9 mouse cellular contexts compared by ENCODE assay signal in the genomic region with DNA sequence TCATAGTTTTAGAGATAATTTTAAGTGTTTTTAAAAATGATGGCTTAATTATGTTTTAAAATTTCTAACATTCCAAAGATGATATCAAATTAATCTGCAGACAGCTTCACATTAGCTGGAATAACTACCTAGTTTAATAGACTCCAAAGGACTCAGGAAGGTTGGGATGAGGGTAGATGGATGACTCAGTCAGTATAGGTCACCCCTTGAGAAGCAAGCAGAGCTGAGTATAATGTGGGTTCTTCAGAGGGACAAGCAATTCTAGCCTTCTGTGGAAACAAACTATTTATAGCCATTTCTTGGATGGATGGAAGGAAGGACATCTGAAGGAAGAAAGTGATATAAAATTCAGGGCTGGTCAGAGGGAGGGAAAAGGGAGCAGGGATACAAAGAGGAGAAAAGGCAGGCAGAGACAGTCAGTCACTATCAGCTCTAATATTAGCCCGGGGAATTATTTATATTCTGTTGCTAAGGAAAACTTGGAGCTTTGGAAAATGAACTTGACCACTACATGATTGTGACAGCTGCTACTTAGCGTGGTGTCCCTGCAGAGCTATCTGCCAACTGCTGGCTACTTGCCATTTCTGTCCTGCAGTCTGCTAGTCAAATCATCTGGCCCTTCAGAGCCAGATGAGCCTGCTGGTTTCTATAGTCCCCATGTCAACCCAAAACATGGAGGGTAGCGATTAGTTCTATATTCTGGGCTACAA.
A peak's percentile ranks its signal among the peaks of the same experiment; 100 is the strongest.
DNase-seq lines count a peak whose midpoint lies in the region; ATAC-seq lines count a peak whose summit lies in the region.
"Had no signal": no experiment of that assay in that cellular context is flagged by ENCODE, and none has a peak within 500 bp of the region (broad histone marks: within the 10 kb centered on the region; RNA-seq: fewer than 3 reads in every experiment).

No protein-coding gene starts in this region.

- H3K36me3 ChIP-seq in heart, embryonic 15.5 days: peaks cover 9% of the 10 kb centered on the region
- H3K36me3 ChIP-seq in forebrain, embryonic 16.5 days (ENCODE audit: control insufficient read depth, insufficient read depth): no peaks in the 10 kb centered on the region

- ATAC-seq in heart, embryonic 15.5 days (replicated peaks; ENCODE audit: insufficient number of reproducible peaks, insufficient read depth, low FRiP score, low read depth): peak; percentile 81
- ATAC-seq in forebrain, embryonic 16.5 days: no peak

- peaks cover 16% of the 10 kb centered on the region for H3K4me1 ChIP-seq in heart, embryonic 15.5 days (replicated peaks)
- H3K4me1 ChIP-seq in forebrain, embryonic 16.5 days (replicated peaks; ENCODE audit: control insufficient read depth, insufficient read depth, low read length): peaks cover 12% of the 10 kb centered on the region

- peak; percentile 45 for DNase-seq in adrenal gland, adult 2 months
- no peak for DNase-seq in adrenal gland, adult 18-20 months (ENCODE audit: low spot score in 2 of 2)
- DNase-seq in ovary, adult 18-20 months (ENCODE audit: low spot score): peak; percentile 10
- DNase-seq in ovary, postnatal 14 days (ENCODE audit: low spot score): no peak
- DNase-seq in retina, embryonic 14.5 days (ENCODE audit: low spot score): peak; percentile 22
- no peak for DNase-seq in natural killer cell, adult 2 months (ENCODE audit: low spot score in 2 of 2)

- H3K4me3 ChIP-seq in heart, embryonic 15.5 days: no peak overlapping the region
- no peak overlapping the region for H3K4me3 ChIP-seq in forebrain, embryonic 16.5 days (replicated peaks; ENCODE audit: low read length)

- H3K27me3 ChIP-seq in heart, embryonic 15.5 days: no peaks in the 10 kb centered on the region
- no peaks in the 10 kb centered on the region for H3K27me3 ChIP-seq in forebrain, embryonic 16.5 days (replicated peaks; ENCODE audit: control insufficient read depth, insufficient read depth, low read length)

- no peak overlapping the region for H3K9ac ChIP-seq in heart, embryonic 15.5 days
- H3K9ac ChIP-seq in forebrain, embryonic 16.5 days (replicated peaks; ENCODE audit: low read depth, low read length): no peak overlapping the region
- H3K9ac ChIP-seq: liver, embryonic 14.5 days had no signal

- H3K4me2 ChIP-seq in heart, embryonic 15.5 days: no peak overlapping the region; the same call in 1 of the 2 replicates
- H3K4me2 ChIP-seq in forebrain, embryonic 16.5 days (ENCODE audit: low read length): no peak overlapping the region

- 28% methylated on average over 3 of the region's 3 CpGs for WGBS in heart, embryonic 15.5 days
- 59% methylated on average over 3 of the region's 3 CpGs for WGBS in forebrain, embryonic 16.5 days

- H3K9me3 ChIP-seq in heart, embryonic 15.5 days (replicated peaks): no peaks in the 10 kb centered on the region
- no peaks in the 10 kb centered on the region for H3K9me3 ChIP-seq in forebrain, embryonic 16.5 days (ENCODE audit: control insufficient read depth, low read length)

- H3K27ac ChIP-seq in heart, embryonic 15.5 days: peak overlapping the region; percentile 85
- H3K27ac ChIP-seq in forebrain, embryonic 16.5 days (ENCODE audit: low read length): no peak overlapping the region
- H3K27ac ChIP-seq: liver, embryonic 14.5 days had no signal

Comparison
In these comparisons a context has a peak if more than half of its experiments do, and no peak if none do; other contexts are left out.
1. DNase-seq: peak in adrenal gland, adult 2 months (single experiment), ovary, adult 18-20 months (single experiment) and retina, embryonic 14.5 days (single experiment); none in adrenal gland, adult 18-20 months (0 of 2), ovary, postnatal 14 days (single experiment) and natural killer cell, adult 2 months (0 of 2).